Mouse (Mus musculus): ENCODE measurements at regions not wholly inside any gene's neighbourhood (a gene's known extent, or its start where the extent isn't known, plus 50 kb on each side); places are given as distances from the start of the nearest gene placed in this dataset.

- DNase-seq (ENCODE audit: extremely low read depth, low read depth, low spot score), result no peak
Observed at GRCm38 (mm10) chr16:29822843-29823401, 241.3 kb upstream of the Hes1 start.

GRCm38 (mm10) chr16:29826927-29827326 lies 237.3 kb upstream of the Hes1 start:
- H3K27me3 ChIP-seq (ENCODE audit: control insufficient read depth, insufficient read depth, low read length), result no peaks in the 10 kb centered on the region
- WGBS, result 93% methylated on average over 5 of the region's 5 CpGs
- H3K9ac ChIP-seq (ENCODE audit: low read depth, low read length), result no peak overlapping the region
- H3K4me3 ChIP-seq (ENCODE audit: insufficient read depth, low read depth, low read length), result no peak overlapping the region
- no peak for DNase-seq (ENCODE audit: extremely low read depth, low read depth, low spot score)
- TF ChIP-seq POLR2A (IDR thresholded peaks at IDR 0.05; ENCODE audit: extremely low read depth, insufficient read depth, low read length), result no peak
- TF ChIP-seq CTCF (IDR thresholded peaks at IDR 0.05; ENCODE audit: low read depth, low read length), result no peak
- no peaks in the 10 kb centered on the region for H3K4me1 ChIP-seq (ENCODE audit: control insufficient read depth, insufficient read depth, low read length)
- no peaks in the 10 kb centered on the region for H3K36me3 ChIP-seq (ENCODE audit: control insufficient read depth, insufficient read depth, low read length)
- no peak overlapping the region for H3K27ac ChIP-seq (replicated peaks; ENCODE audit: insufficient read depth, low read depth, low read length)
- no peaks in the 10 kb centered on the region for H3K79me2 ChIP-seq (ENCODE audit: control insufficient read depth, insufficient read depth, low read length)

More at GRCm38 (mm10) chr16:29822843-29823401, 241.3 kb upstream of the Hes1 start:
- H3K27me3 ChIP-seq (ENCODE audit: control insufficient read depth, insufficient read depth, low read length), result no peaks in the 10 kb centered on the region
- 90% methylated on average over 8 of the region's 8 CpGs for WGBS
- H3K9ac ChIP-seq (ENCODE audit: low read depth, low read length), result no peak overlapping the region
- H3K4me1 ChIP-seq (ENCODE audit: control insufficient read depth, insufficient read depth, low read length), result no peaks in the 10 kb centered on the region
- no peaks in the 10 kb centered on the region for H3K79me2 ChIP-seq (ENCODE audit: control insufficient read depth, insufficient read depth, low read length)
- no peaks in the 10 kb centered on the region for H3K36me3 ChIP-seq (ENCODE audit: control insufficient read depth, insufficient read depth, low read length)
- H3K4me3 ChIP-seq (ENCODE audit: insufficient read depth, low read depth, low read length), result no peak overlapping the region
- TF ChIP-seq POLR2A (IDR thresholded peaks at IDR 0.05; ENCODE audit: extremely low read depth, insufficient read depth, low read length) (no peak), CTCF (IDR thresholded peaks at IDR 0.05; ENCODE audit: low read depth, low read length) (no peak)
- H3K27ac ChIP-seq (replicated peaks; ENCODE audit: insufficient read depth, low read depth, low read length), result no peak overlapping the region

DNA sequence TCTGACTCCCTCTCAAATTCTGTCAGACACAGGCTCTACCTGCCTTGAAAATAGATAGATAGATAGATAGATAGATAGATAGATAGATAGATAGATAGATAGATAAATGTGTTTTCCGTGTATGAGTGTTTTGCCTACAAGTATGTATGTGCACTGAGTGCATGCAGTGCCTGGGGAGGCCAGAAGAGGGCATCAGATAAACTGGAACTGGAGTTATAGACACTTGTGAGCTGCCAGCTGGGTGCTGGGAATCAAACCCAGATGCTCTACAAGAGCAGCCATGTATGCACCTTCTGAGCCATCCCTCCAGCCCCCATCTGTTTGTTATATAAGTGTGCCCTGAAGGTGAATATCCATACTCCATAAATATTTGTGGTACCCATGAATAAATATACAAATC lies 236.4 kb upstream of the Hes1 start:
- H3K36me3 ChIP-seq (ENCODE audit: control insufficient read depth, insufficient read depth, low read length), result no peaks in the 10 kb centered on the region
- TF ChIP-seq POLR2A (IDR thresholded peaks at IDR 0.05; ENCODE audit: extremely low read depth, insufficient read depth, low read length) (no peak), CTCF (IDR thresholded peaks at IDR 0.05; ENCODE audit: low read depth, low read length) (no peak)

DNA sequence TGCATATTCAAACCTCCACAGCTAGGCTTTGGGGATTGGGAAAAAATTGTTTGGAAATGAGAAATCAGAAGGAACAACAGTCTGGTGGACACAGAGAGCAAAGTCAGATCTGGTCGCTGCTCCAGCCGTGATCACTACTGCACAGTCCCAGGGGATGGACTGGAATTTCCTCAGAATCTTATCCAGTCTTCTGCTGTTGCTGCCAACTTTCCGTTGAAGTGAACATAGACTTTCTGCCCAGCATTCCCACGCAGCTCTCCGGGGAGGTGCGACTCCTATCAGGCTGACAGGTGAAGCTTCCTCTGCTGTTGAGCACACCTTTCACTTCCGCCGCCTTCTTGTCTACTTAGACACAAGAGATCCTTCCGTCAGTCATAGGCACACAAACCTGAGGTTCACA lies 234.7 kb upstream of the Hes1 start:
- H3K4me1 ChIP-seq (ENCODE audit: control insufficient read depth, insufficient read depth, low read length), result no peaks in the 10 kb centered on the region
- 92% methylated on average over 9 of the region's 9 CpGs for WGBS
- TF ChIP-seq POLR2A (IDR thresholded peaks at IDR 0.05; ENCODE audit: extremely low read depth, insufficient read depth, low read length), result no peak
- no peak for TF ChIP-seq CTCF (IDR thresholded peaks at IDR 0.05; ENCODE audit: low read depth, low read length)
- DNase-seq (ENCODE audit: extremely low read depth, low read depth, low spot score), result no peak
- no peak overlapping the region for H3K4me3 ChIP-seq (ENCODE audit: insufficient read depth, low read depth, low read length)
- H3K9ac ChIP-seq (ENCODE audit: low read depth, low read length), result no peak overlapping the region
- H3K79me2 ChIP-seq (ENCODE audit: control insufficient read depth, insufficient read depth, low read length), result no peaks in the 10 kb centered on the region
- H3K36me3 ChIP-seq (ENCODE audit: control insufficient read depth, insufficient read depth, low read length), result no peaks in the 10 kb centered on the region
- H3K27me3 ChIP-seq (ENCODE audit: control insufficient read depth, insufficient read depth, low read length), result no peaks in the 10 kb centered on the region
- H3K27ac ChIP-seq (replicated peaks; ENCODE audit: insufficient read depth, low read depth, low read length), result no peak overlapping the region

More for the DNA sequence above, 236.4 kb upstream of the Hes1 start:
- H3K9ac ChIP-seq (ENCODE audit: low read depth, low read length), result no peak overlapping the region
- H3K4me1 ChIP-seq (ENCODE audit: control insufficient read depth, insufficient read depth, low read length), result no peaks in the 10 kb centered on the region
- H3K4me3 ChIP-seq (ENCODE audit: insufficient read depth, low read depth, low read length), result no peak overlapping the region
- no peaks in the 10 kb centered on the region for H3K27me3 ChIP-seq (ENCODE audit: control insufficient read depth, insufficient read depth, low read length)
- WGBS, result 98% methylated on average over 1 of the region's 1 CpGs
- no peak overlapping the region for H3K27ac ChIP-seq (replicated peaks; ENCODE audit: insufficient read depth, low read depth, low read length)
- no peaks in the 10 kb centered on the region for H3K79me2 ChIP-seq (ENCODE audit: control insufficient read depth, insufficient read depth, low read length)
- DNase-seq (ENCODE audit: extremely low read depth, low read depth, low spot score), result no peak

- Histone ChIP-seq H3K9ac (ENCODE audit: low read depth, low read length) (no peak overlapping the region), H3K27me3 (ENCODE audit: control insufficient read depth, insufficient read depth, low read length) (no peaks in the 10 kb centered on the region), H3K4me3 (ENCODE audit: insufficient read depth, low read depth, low read length) (no peak overlapping the region), H3K79me2 (ENCODE audit: control insufficient read depth, insufficient read depth, low read length) (no peaks in the 10 kb centered on the region), H3K4me1 (ENCODE audit: control insufficient read depth, insufficient read depth, low read length) (no peaks in the 10 kb centered on the region), H3K36me3 (ENCODE audit: control insufficient read depth, insufficient read depth, low read length) (no peaks in the 10 kb centered on the region), H3K27ac (replicated peaks; ENCODE audit: insufficient read depth, low read depth, low read length) (no peak overlapping the region)
- DNase-seq (ENCODE audit: extremely low read depth, low read depth, low spot score), result no peak
- no peak for TF ChIP-seq POLR2A (IDR thresholded peaks at IDR 0.05; ENCODE audit: extremely low read depth, insufficient read depth, low read length)
- TF ChIP-seq CTCF (IDR thresholded peaks at IDR 0.05; ENCODE audit: low read depth, low read length), result no peak
Observed at GRCm38 (mm10) chr16:29830101-29830500, 234.1 kb upstream of the Hes1 start.

- H3K4me3 ChIP-seq (ENCODE audit: insufficient read depth, low read depth, low read length), result no peak overlapping the region
- 93% methylated on average over 11 of the region's 11 CpGs for WGBS
- no peaks in the 10 kb centered on the region for H3K4me1 ChIP-seq (ENCODE audit: control insufficient read depth, insufficient read depth, low read length)
- H3K79me2 ChIP-seq (ENCODE audit: control insufficient read depth, insufficient read depth, low read length), result no peaks in the 10 kb centered on the region
- no peak overlapping the region for H3K27ac ChIP-seq (replicated peaks; ENCODE audit: insufficient read depth, low read depth, low read length)
- no peak for TF ChIP-seq POLR2A (IDR thresholded peaks at IDR 0.05; ENCODE audit: extremely low read depth, insufficient read depth, low read length)
- TF ChIP-seq CTCF (IDR thresholded peaks at IDR 0.05; ENCODE audit: low read depth, low read length), result no peak
- H3K36me3 ChIP-seq (ENCODE audit: control insufficient read depth, insufficient read depth, low read length), result no peaks in the 10 kb centered on the region
- H3K27me3 ChIP-seq (ENCODE audit: control insufficient read depth, insufficient read depth, low read length), result no peaks in the 10 kb centered on the region
- no peak for DNase-seq (ENCODE audit: extremely low read depth, low read depth, low spot score)
- H3K9ac ChIP-seq (ENCODE audit: low read depth, low read length), result no peak overlapping the region
Observed at GRCm38 (mm10) chr16:29833298-29833697, 230.9 kb upstream of the Hes1 start.
